Mouse (Mus musculus) E14TG2a.4 (cell line): ENCODE results near the gene Necap2.

Experiments used
- CTCF ChIP-seq: conservative IDR thresholded peaks from 2 replicates; pipeline ENCODE4 v1.5.1; 2014; ENCODE audit warnings: low read length
- NANOG ChIP-seq: IDR thresholded peaks from 2 replicates; pipeline ENCODE4 v1.6.1; 2014; ENCODE audit warnings: borderline replicate concordance, low read length, mixed read lengths

DNA sequence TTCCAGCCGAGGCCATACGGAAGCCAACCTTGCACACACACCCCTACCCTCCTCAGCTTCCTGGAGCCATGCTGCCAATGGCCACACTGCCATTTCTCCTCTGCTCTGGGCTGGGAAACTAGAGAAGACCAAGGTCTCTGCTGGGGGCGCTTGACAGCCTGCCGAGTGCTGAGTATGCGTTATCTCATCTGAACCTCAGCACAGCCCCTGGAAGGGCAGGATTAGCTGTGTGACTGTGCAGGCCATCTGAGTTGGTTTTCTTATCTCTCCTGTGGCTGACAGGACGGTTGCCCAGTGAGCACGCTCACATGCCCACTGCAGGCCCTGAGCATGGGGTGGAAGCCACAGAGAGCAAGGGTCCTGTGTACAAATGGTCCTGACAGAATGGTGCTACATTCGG, 9.5 kb downstream of the Necap2 start:
- TF ChIP-seq CTCF (no peak), NANOG (no peak)
